Comparison of ENCODE assay signal across 7 mouse cellular contexts in genomic region chr2:126520828-126521227, GRCm38 (mm10). TPM values are rescaled to one million over a fixed set of nuclear protein-coding genes. Genes with fewer than 3 reads are reported as not detected.
A peak's percentile ranks its signal among the peaks of the same experiment; 100 is the strongest.
DNase-seq lines count a peak whose midpoint lies in the region; TF ChIP-seq lines count a peak whose summit lies in the region.

No protein-coding gene starts in this region.

- H3K27ac ChIP-seq in MEL (ENCODE audit: control insufficient read depth, low read depth, low read length), result no peak overlapping the region

- peaks cover 2 to 13% of the 10 kb centered on the region in 2 experiments for H3K4me1 ChIP-seq in MEL (ENCODE audit: control insufficient read depth in 1 of 2, insufficient read depth in 2 of 2, low read length in 2 of 2)

- peak; percentile 11 for DNase-seq in layer of hippocampus, adult 11-12 months (ENCODE audit: low spot score)
- no peak for DNase-seq in layer of hippocampus, postnatal 25 days (ENCODE audit: extremely low spot score in 1 of 2, low spot score in 1 of 2)
- DNase-seq in MEL (ENCODE audit: low read depth, low spot score), result peak; percentile 80
- peak; percentile 42 for DNase-seq in c-Kit-positive CD71-positive TER-119-negative erythroid progenitor cells, embryonic 14.5 days (ENCODE audit: low read depth)
- peak; percentile 33 for DNase-seq in lung, postnatal 10 days
- no peak for DNase-seq in right cerebral cortex, adult 18-20 months
- no peak for DNase-seq in adrenal gland, adult 2 months

- no peaks in the 10 kb centered on the region for H3K79me2 ChIP-seq in MEL (ENCODE audit: control insufficient read depth, insufficient read depth, low read length, poor library complexity)

- H3K9ac ChIP-seq in MEL (ENCODE audit: control insufficient read depth, low read depth, low read length, poor library complexity, severe bottlenecking), result peak overlapping the region; percentile 31; the same call in 1 of the 2 replicates

- TF ChIP-seq EP300 in MEL (IDR thresholded peaks at IDR 0.05; ENCODE audit: low read depth in 1 of 2, low read length in 2 of 2), result no peak

- no peak for TF ChIP-seq POLR2A in MEL (IDR thresholded peaks at IDR 0.05; ENCODE audit: control insufficient read depth in 1 of 2, insufficient read depth in 1 of 2, low read depth in 1 of 2, low read length in 2 of 2, poor library complexity in 1 of 2)

- no peaks in the 10 kb centered on the region for H3K27me3 ChIP-seq in MEL (ENCODE audit: control insufficient read depth in 1 of 2, insufficient read depth in 2 of 2, low read length in 2 of 2)

- peaks cover 0 to 4% of the 10 kb centered on the region in 2 experiments; a peak in 2 of 4 replicates for H3K36me3 ChIP-seq in MEL (ENCODE audit: control insufficient read depth in 1 of 2, insufficient read depth in 2 of 2, low read length in 2 of 2)

- H3K4me3 ChIP-seq in MEL (ENCODE audit: control insufficient read depth in 1 of 2, insufficient read depth in 1 of 2, low read depth in 2 of 2, low read length in 2 of 2), result no peak overlapping the region

- TF ChIP-seq CTCF in MEL (IDR thresholded peaks at IDR 0.05 in 2 of 3, conservative IDR thresholded peaks at IDR 0.05 in 1 of 3; ENCODE audit: control insufficient read depth in 1 of 3, insufficient read depth in 1 of 3, low read depth in 2 of 3, low read length in 3 of 3, poor library complexity in 1 of 3, severe bottlenecking in 1 of 3), result peak; percentile 50 to 89 (median 70)

- no peaks in the 10 kb centered on the region for H3K9me3 ChIP-seq in MEL (replicated peaks; ENCODE audit: insufficient read depth, low read length)

- peak; percentile 95 for TF ChIP-seq RAD21 in MEL (IDR thresholded peaks at IDR 0.05; ENCODE audit: low read depth, low read length)

TF ChIP-seq in MEL, 35 proteins besides CTCF, POLR2A, EP300 and RAD21:
- no peak for TF ChIP-seq MAFK (IDR thresholded peaks at IDR 0.05; ENCODE audit: borderline replicate concordance, low read depth, low read length)
- TF ChIP-seq SIN3A (IDR thresholded peaks at IDR 0.05; ENCODE audit: low read length), result peak; percentile 42; the same call in 1 of the 2 replicates
- peak; percentile 76 for TF ChIP-seq SMC3 (IDR thresholded peaks at IDR 0.05; ENCODE audit: low read depth, low read length)
- no peak for TF ChIP-seq ZKSCAN1 (IDR thresholded peaks at IDR 0.05; ENCODE audit: low read depth, low read length)
- no peak for TF ChIP-seq NELFE (IDR thresholded peaks at IDR 0.05; ENCODE audit: low read depth, low read length)
- peak; percentile 47; the same call in 1 of the 2 replicates for TF ChIP-seq GATA1 (IDR thresholded peaks at IDR 0.05; ENCODE audit: low read depth, low read length)
- TF ChIP-seq HCFC1 (IDR thresholded peaks at IDR 0.05; ENCODE audit: low read depth, low read length), result no peak
- TF ChIP-seq ELF1 (IDR thresholded peaks at IDR 0.05; ENCODE audit: low read depth, low read length), result no peak
- no peak for TF ChIP-seq MAZ (IDR thresholded peaks at IDR 0.05; ENCODE audit: low read depth, low read length)
- TF ChIP-seq ZC3H11A (IDR thresholded peaks at IDR 0.05; ENCODE audit: low read depth, low read length), result peak; percentile 76
- TF ChIP-seq CHD1 (IDR thresholded peaks at IDR 0.05; ENCODE audit: low read depth, low read length), result no peak
- TF ChIP-seq ZNF384 (IDR thresholded peaks at IDR 0.05; ENCODE audit: low read depth, low read length), result peak; percentile 86
- no peak for TF ChIP-seq POLR2AphosphoS5 (IDR thresholded peaks at IDR 0.05; ENCODE audit: borderline replicate concordance, low read depth, low read length)
- TF ChIP-seq MYC (IDR thresholded peaks at IDR 0.05; ENCODE audit: low read depth, low read length), result no peak
- TF ChIP-seq USF1 (IDR thresholded peaks at IDR 0.05; ENCODE audit: low read depth, low read length), result no peak

RNA-seq across cellular contexts. Expression of gene Atp8b4, which starts 20.4 kb away (rescaled TPM):
- not detected for total RNA-seq in layer of hippocampus, postnatal 25 days (2021)
- total RNA-seq in MEL (2012; rRNA removed), result not detected in 2 replicates
- not detected for polyA plus RNA-seq in MEL (2012; ENCODE audit: insufficient read depth in 1 of 2, insufficient read length in 2 of 2, low read depth in 1 of 2, low replicate concordance in 2 of 2, missing spikeins in 1 of 2)
- total RNA-seq in adrenal gland, adult 2 months (2021), result 1 to 10 TPM in 1 of 2 experiments, under 1 TPM in 1; 0.98 to 1.1 TPM
- 0.09 and 0.16 TPM in 2 replicates for polyA plus RNA-seq in adrenal gland, adult 2 months (2012; rRNA removed)

RNA-seq across cellular contexts. Expression of gene Slc27a2, which starts 31.4 kb away (rescaled TPM):
- 10 to 100 TPM; 10.7 to 11.6 TPM for total RNA-seq in layer of hippocampus, postnatal 25 days (2021)
- total RNA-seq in MEL (2012; rRNA removed), result not detected in 2 replicates
- polyA plus RNA-seq in MEL (2012; ENCODE audit: insufficient read depth in 1 of 2, insufficient read length in 2 of 2, low read depth in 1 of 2, low replicate concordance in 2 of 2, missing spikeins in 1 of 2), result not detected
- 10 to 100 TPM; 19.8 to 62.9 TPM for total RNA-seq in adrenal gland, adult 2 months (2021)
- 20.4 and 29.0 TPM in 2 replicates for polyA plus RNA-seq in adrenal gland, adult 2 months (2012; rRNA removed)

Comparison
In these comparisons a context has a peak if more than half of its experiments do, and no peak if none do; other contexts are left out.
1. DNase-seq: peak in layer of hippocampus, adult 11-12 months (single experiment), MEL (single experiment), c-Kit-positive CD71-positive TER-119-negative erythroid progenitor cells, embryonic 14.5 days (single experiment) and lung, postnatal 10 days (single experiment); none in layer of hippocampus, postnatal 25 days (0 of 2), right cerebral cortex, adult 18-20 months (single experiment) and adrenal gland, adult 2 months (single experiment).
2. RNA of gene Slc27a2, which starts 31.4 kb away (total RNA-seq): 19.8 to 62.9 TPM in adrenal gland, adult 2 months and 10.7 to 11.6 TPM in layer of hippocampus, postnatal 25 days; not detected in MEL; every median in the first group is over 10 times any median in the second.